Comparison of ENCODE assay signal across 8 mouse cellular contexts in genomic region chr3:97657655-97658411, GRCm38 (mm10). TPM values are rescaled to one million over a fixed set of nuclear protein-coding genes. Genes with fewer than 3 reads are reported as not detected.
DNase-seq lines count a peak whose midpoint lies in the region; ATAC-seq lines count a peak whose summit lies in the region.

Prkab2 (plus strand) TSS chr3:97658193.

- intact Hi-C loops in gastrocnemius, postnatal 14 days (cut with DNase I; ENCODE audit: low total_unique reads), result no loop called here
- intact Hi-C loops in left cerebral cortex, postnatal 10 days (cut with DNase I), result loop anchor here (5.0 kb wide), 1 partner anchor 46 kb away; the partner anchor contains the start of gene Chd1l

- peak; percentile 89 for ATAC-seq in inflammation-experienced regulatory T-cells, adult 6 months
- ATAC-seq in megakaryocyte-erythroid progenitor cell, adult 5-6 weeks (replicated peaks; ENCODE audit: low FRiP score, low TSS enrichment, poor library complexity, severe bottlenecking), result peak; percentile 90

- DNase-seq in adrenal gland, adult (ENCODE audit: inconsistent age in 2 of 2, low spot score in 1 of 2), result peak; percentile 99 to 100
- peak; percentile 98 for DNase-seq in embryo, embryonic 10.5 days (ENCODE audit: low spot score)
- peak; percentile 99 for DNase-seq in gastrocnemius, postnatal 14 days
- peak; percentile 98 to 99 for DNase-seq in left cerebral cortex, postnatal 10 days (ENCODE audit: extremely low spot score in 1 of 2, low spot score in 2 of 2)
- DNase-seq in right cerebral cortex, postnatal 25 days, result peak; percentile 96
- DNase-seq in urinary bladder, postnatal 4 days (ENCODE audit: low spot score in 2 of 2), result peak; percentile 99

RNA-seq across cellular contexts. Expression of gene Prkab2, which starts in this region (rescaled TPM):
- total RNA-seq in gastrocnemius, postnatal 14 days (2021), result 10 to 100 TPM; 65.3 to 69.8 TPM
- 1 to 10 TPM; 1.6 to 3.5 (median 2.4) TPM for polyA plus RNA-seq in inflammation-experienced regulatory T-cells, adult 6 months (2017; shearing (Covaris generic))
- 10 to 100 TPM; 32.9 to 34.8 TPM for total RNA-seq in left cerebral cortex, postnatal 10 days (2021)
- 3.2 and 5.4 TPM in 2 replicates for total RNA-seq in megakaryocyte-erythroid progenitor cell, adult 5-6 weeks (2014; fragmentation: Nextera tagmentation)
- 1.6 and 1.9 TPM in 2 replicates for total RNA-seq in megakaryocyte-erythroid progenitor cell, adult 5-6 weeks (2017)

Comparison
In these comparisons a context has a peak if more than half of its experiments do, and no peak if none do; other contexts are left out.
1. Peak in every context shown above with its lines: DNase-seq and ATAC-seq.
2. RNA of gene Prkab2 (total RNA-seq): 65.3 to 69.8 TPM in gastrocnemius, postnatal 14 days and 32.9 to 34.8 TPM in left cerebral cortex, postnatal 10 days; 1.6 to 5.4 TPM in megakaryocyte-erythroid progenitor cell, adult 5-6 weeks; every median in the first group is over 4 times any median in the second.